Mouse (Mus musculus) heart, adult 2 months (tissue): ENCODE measurements around the gene Olfr1225.

Experiments used
- CTCF ChIP-seq: fragments of 200-600 bp; IDR thresholded peaks from 2 replicates; pipeline ENCODE4 v1.8.1; 2022; ENCODE audit warnings: antibody characterized with exemption, mild to moderate bottlenecking, moderate library complexity
- EP300 ChIP-seq: fragments of 200-500 bp; IDR thresholded peaks from 2 replicates; pipeline ENCODE4 v1.6.1; 2011; ENCODE audit warnings: low read depth, low read length, control low read depth; ENCODE audit not compliant: insufficient read depth

- TF ChIP-seq EP300 (no peak), CTCF (no peak)
Observed at GRCm38 (mm10) chr2:89199948-89200347, 25.5 kb upstream of the Olfr1225 start, which contains the start of gene Olfr1226.
